Mouse (Mus musculus) stomach, postnatal 0 days (tissue): ENCODE results near the gene Tmem231.

ENCODE experiments used
- CTCF ChIP-seq: IDR thresholded peaks from 2 replicates; pipeline ENCODE4 v1.5.1; 2016; ENCODE audit warnings: antibody characterized with exemption, low read depth, mild to moderate bottlenecking, moderate library complexity
- EP300 ChIP-seq: optimal IDR thresholded peaks from 2 replicates; pipeline ENCODE3; 2016; ENCODE audit warnings: antibody characterized with exemption

DNA sequence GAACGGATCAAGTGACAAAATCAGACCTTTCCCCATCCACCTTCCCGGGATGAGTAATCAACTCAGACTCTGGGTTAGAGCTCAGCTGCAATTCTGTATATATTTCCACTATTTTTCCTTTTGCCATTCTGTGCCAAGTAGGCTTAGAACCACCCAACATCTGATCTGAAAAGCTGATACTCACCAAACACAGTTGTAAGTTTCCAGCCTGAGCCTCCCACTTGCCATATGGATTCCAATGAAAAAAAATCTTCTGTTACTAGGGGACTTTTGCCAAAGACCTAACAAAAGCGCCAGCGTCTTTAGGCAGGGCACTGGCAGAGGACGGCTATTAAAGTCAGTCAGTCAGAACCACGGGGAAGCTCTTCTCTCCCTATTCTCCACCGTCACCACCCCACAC is 22.1 kb downstream of the Tmem231 start:
- TF ChIP-seq EP300 (no peak), CTCF (no peak)
